ENCODE assay signal across 15 mouse cellular contexts in the genomic region with DNA sequence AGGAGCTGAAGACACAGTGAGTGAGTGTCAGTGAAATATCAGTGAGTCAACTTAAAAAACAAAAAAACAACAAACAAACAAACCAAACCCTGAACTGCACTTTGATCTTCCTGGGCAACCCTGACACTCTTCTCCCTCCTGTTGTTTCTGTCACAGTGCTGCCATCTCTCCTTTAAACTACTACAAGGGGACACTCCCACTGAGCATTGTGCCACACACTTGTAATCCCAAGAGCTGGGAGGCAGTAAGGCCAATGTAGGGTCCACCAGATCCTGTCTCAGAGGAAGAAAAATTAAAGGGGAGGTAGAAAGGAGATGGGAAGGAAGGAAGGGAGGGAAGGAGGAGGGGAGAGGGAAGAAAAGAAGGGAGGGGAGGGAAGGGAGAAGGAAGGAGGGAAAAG.
DNase-seq lines count a peak whose midpoint lies in the region.
"Had no signal": no experiment of that assay in that cellular context is flagged by ENCODE, and none has a peak within 500 bp of the region (broad histone marks: within the 10 kb centered on the region; RNA-seq: fewer than 3 reads in every experiment).

No protein-coding gene starts in this region.

- DNase-seq in adrenal gland, postnatal 14 days = peak; percentile 19
- no peak for DNase-seq in adrenal gland, postnatal 25 days
- peak; percentile 29 for DNase-seq in lung, postnatal 10 days
- no peak for DNase-seq in lung, adult 18-20 months
- DNase-seq in lung, postnatal 36 days = peak; percentile 31
- no peak for DNase-seq in lung, postnatal 25 days (ENCODE audit: low spot score)
- DNase-seq: adrenal gland, adult 8-10 months; adrenal gland, postnatal 36 days; B cell, adult 2 months; cerebellum, adult 11-12 months; cerebellum, adult 2 months; cerebellum, adult 9-10 months; cerebellum, postnatal 10 days; cerebellum, postnatal 25 days; forebrain, postnatal 0 days had no signal

Comparison
In these comparisons a context has a peak if more than half of its experiments do, and no peak if none do; other contexts are left out.
1. DNase-seq: peak in adrenal gland, postnatal 14 days (single experiment), lung, postnatal 10 days (single experiment) and lung, postnatal 36 days (single experiment); none in adrenal gland, postnatal 25 days (single experiment), lung, adult 18-20 months (0 of 2) and lung, postnatal 25 days (single experiment).